Mouse (Mus musculus) small intestine, adult 2 months (tissue): ENCODE measurements at regions not wholly inside any gene's neighbourhood (a gene's known extent, or its start where the extent isn't known, plus 50 kb on each side); places are given as distances from the start of the nearest gene placed in this dataset.

Source experiments
- H3K27ac ChIP-seq: fragments of 200-500 bp; 2 replicates; pipeline ENCODE4 v1.5.1; 2012; ENCODE audit warnings: low read depth, low read length, control low read depth, inconsistent platforms; ENCODE audit not compliant: insufficient read depth
- H3K27me3 ChIP-seq: fragments of 200-500 bp; 2 replicates; pipeline ENCODE4 v1.6.1; 2012; ENCODE audit warnings: mild to moderate bottlenecking, moderate library complexity, low read length, inconsistent platforms; ENCODE audit not compliant: control insufficient read depth, insufficient read depth
- H3K36me3 ChIP-seq: fragments of 200-500 bp; 2 replicates; pipeline ENCODE4 v1.6.1; 2012; ENCODE audit warnings: mild to moderate bottlenecking, low read length, control low read depth, inconsistent platforms; ENCODE audit not compliant: control insufficient read depth, insufficient read depth
- H3K4me1 ChIP-seq: fragments of 200-500 bp; 2 replicates; pipeline ENCODE4 v1.6.1; 2012; ENCODE audit warnings: low read length, inconsistent platforms, mixed read lengths; ENCODE audit not compliant: control insufficient read depth, insufficient read depth, insufficient read length
- H3K4me3 ChIP-seq: fragments of 200-500 bp; 2 replicates; pipeline ENCODE4 v1.5.1; 2012; ENCODE audit warnings: low read depth, mild to moderate bottlenecking, control low read depth, inconsistent platforms, low read length, moderate library complexity
- CTCF ChIP-seq: fragments of 200-500 bp; IDR thresholded peaks from 2 replicates; pipeline ENCODE4 v1.5.1; 2012; ENCODE audit warnings: low read depth, mild to moderate bottlenecking, control low read depth, inconsistent platforms, low read length, moderate library complexity, mixed read lengths; ENCODE audit not compliant: insufficient replicate concordance, insufficient read length; ENCODE audit errors: extremely low read depth
- POLR2A ChIP-seq: fragments of 200-500 bp; IDR thresholded peaks from 2 replicates; pipeline ENCODE4 v1.6.1; 2012; ENCODE audit warnings: low read depth, mild to moderate bottlenecking, control low read depth, inconsistent platforms, low read length, moderate library complexity
- WGBS: fragments of 180-500 bp; shearing (Covaris S2); methylation state at CpG from one replicate; pipeline ENCODE4 v1.1.7; 2018; 5-methylcytosine and 5-hydroxymethylcytosine counted together

- Histone ChIP-seq H3K27ac (no peak overlapping the region), H3K36me3 (no peaks in the 10 kb centered on the region), H3K4me1 (no peaks in the 10 kb centered on the region), H3K4me3 (no peak overlapping the region), H3K27me3 (no peaks in the 10 kb centered on the region)
- TF ChIP-seq CTCF (no peak), POLR2A (no peak)
- 96% methylated on average over 1 of the region's 1 CpGs for WGBS
Measured at GRCm38 (mm10) chr1:43247609-43248008, 50.8 kb upstream of the Fhl2 start.

- H3K4me3 ChIP-seq, result no peak overlapping the region
- TF ChIP-seq CTCF, result no peak
- TF ChIP-seq POLR2A, result no peak
- 44% methylated on average over 6 of the region's 6 CpGs for WGBS
- H3K27me3 ChIP-seq, result no peaks in the 10 kb centered on the region
- H3K27ac ChIP-seq, result no peak overlapping the region
- H3K4me1 ChIP-seq, result no peaks in the 10 kb centered on the region
- H3K36me3 ChIP-seq, result no peaks in the 10 kb centered on the region
Measured at GRCm38 (mm10) chr1:43250281-43250680, 53.5 kb upstream of the Fhl2 start.

GRCm38 (mm10) chr1:43251356-43251755, 54.6 kb upstream of the Fhl2 start:
- Histone ChIP-seq H3K36me3 (no peaks in the 10 kb centered on the region), H3K27me3 (no peaks in the 10 kb centered on the region), H3K4me3 (no peak overlapping the region), H3K4me1 (no peaks in the 10 kb centered on the region), H3K27ac (no peak overlapping the region)
- 85% methylated on average over 7 of the region's 7 CpGs for WGBS
- TF ChIP-seq CTCF (no peak), POLR2A (no peak)

- Histone ChIP-seq H3K27me3 (no peaks in the 10 kb centered on the region), H3K4me3 (no peak overlapping the region), H3K27ac (no peak overlapping the region), H3K36me3 (no peaks in the 10 kb centered on the region), H3K4me1 (peaks cover 4% of the 10 kb centered on the region; the same call in 1 of the 2 replicates)
- TF ChIP-seq CTCF, result no peak
- TF ChIP-seq POLR2A, result no peak
- 56% methylated on average over 1 of the region's 1 CpGs for whole genome bisulfite sequencing
Measured at GRCm38 (mm10) chr1:43254129-43254528, 57.3 kb upstream of the Fhl2 start.

GRCm38 (mm10) chr1:43256078-43256477, 59.3 kb upstream of the Fhl2 start:
- Histone ChIP-seq H3K36me3 (no peaks in the 10 kb centered on the region), H3K27ac (no peak overlapping the region), H3K4me3 (no peak overlapping the region), H3K4me1 (peaks cover 13% of the 10 kb centered on the region; the same call in 1 of the 2 replicates), H3K27me3 (no peaks in the 10 kb centered on the region)
- TF ChIP-seq POLR2A (no peak), CTCF (no peak)

GRCm38 (mm10) chr1:43257909-43258308, 61.1 kb upstream of the Fhl2 start:
- 90% methylated on average over 6 of the region's 6 CpGs for WGBS
- TF ChIP-seq POLR2A, result no peak
- TF ChIP-seq CTCF, result no peak
- Histone ChIP-seq H3K27me3 (no peaks in the 10 kb centered on the region), H3K4me1 (peaks cover 13% of the 10 kb centered on the region; the same call in 1 of the 2 replicates), H3K27ac (no peak overlapping the region), H3K36me3 (no peaks in the 10 kb centered on the region), H3K4me3 (no peak overlapping the region)

GRCm38 (mm10) chr1:43259841-43260240, 63.1 kb upstream of the Fhl2 start:
- no peak overlapping the region for H3K4me3 ChIP-seq
- TF ChIP-seq POLR2A (no peak), CTCF (no peak)
- no peaks in the 10 kb centered on the region for H3K27me3 ChIP-seq
- H3K36me3 ChIP-seq, result no peaks in the 10 kb centered on the region
- peaks cover 15% of the 10 kb centered on the region; the same call in 1 of the 2 replicates for H3K4me1 ChIP-seq
- 88% methylated on average over 1 of the region's 1 CpGs for WGBS
- H3K27ac ChIP-seq, result no peak overlapping the region

GRCm38 (mm10) chr1:43260491-43260890, 63.7 kb upstream of the Fhl2 start:
- no peaks in the 10 kb centered on the region for H3K27me3 ChIP-seq
- H3K27ac ChIP-seq, result no peak overlapping the region
- TF ChIP-seq POLR2A, result no peak
- H3K4me3 ChIP-seq, result no peak overlapping the region
- 96% methylated on average over 4 of the region's 4 CpGs for WGBS
- H3K36me3 ChIP-seq, result no peaks in the 10 kb centered on the region
- H3K4me1 ChIP-seq, result peaks cover 17% of the 10 kb centered on the region
